Mouse (Mus musculus) olfactory bulb, adult 2 months (tissue): ENCODE measurements around the gene Nmb. TPM values are rescaled to one million over a fixed set of nuclear protein-coding genes. Genes with fewer than 3 reads are reported as not detected.

Source experiments
- H3K27ac ChIP-seq: fragments of 200-500 bp; 2 replicates; pipeline ENCODE4 v1.5.1; 2012; ENCODE audit warnings: low read depth, low read length; ENCODE audit not compliant: insufficient read depth
- H3K4me1 ChIP-seq: fragments of 200-500 bp; 2 replicates; pipeline ENCODE4 v1.6.1; 2012; ENCODE audit warnings: low read length; ENCODE audit not compliant: control insufficient read depth, insufficient read depth
- H3K4me3 ChIP-seq: fragments of 200-500 bp; 2 replicates; pipeline ENCODE4 v1.5.1; 2012; ENCODE audit warnings: mild to moderate bottlenecking, low read depth, low read length, moderate library complexity; ENCODE audit not compliant: insufficient read depth
- CTCF ChIP-seq: fragments of 200-500 bp; IDR thresholded peaks from 2 replicates; pipeline ENCODE4 v1.5.1; 2012; ENCODE audit warnings: low read depth, mild to moderate bottlenecking, low read length, moderate library complexity; ENCODE audit not compliant: insufficient read depth
- POLR2A ChIP-seq: fragments of 200-500 bp; IDR thresholded peaks from 2 replicates; pipeline ENCODE4 v1.6.1; 2012; ENCODE audit warnings: mild to moderate bottlenecking, low read depth, low read length, moderate library complexity; ENCODE audit not compliant: insufficient read depth
- WGBS: fragments of 180-500 bp; shearing (Covaris S2); methylation state at CpG from one replicate; pipeline ENCODE4 v1.1.7; 2018; 5-methylcytosine and 5-hydroxymethylcytosine counted together
- polyA plus RNA-seq: library from polyadenylated mRNA; stranded (reverse); fragments of >200 nt; gene quantifications from 2 replicates; pipeline ENCODE4 v1.2.4, GENCODE M21; 2012; ENCODE audit warnings: low replicate concordance; ENCODE audit not compliant: missing spikeins, insufficient read depth, insufficient read length

Gene Nmb
- polyA plus RNA-seq, 1 experiment = not detected

DNA sequence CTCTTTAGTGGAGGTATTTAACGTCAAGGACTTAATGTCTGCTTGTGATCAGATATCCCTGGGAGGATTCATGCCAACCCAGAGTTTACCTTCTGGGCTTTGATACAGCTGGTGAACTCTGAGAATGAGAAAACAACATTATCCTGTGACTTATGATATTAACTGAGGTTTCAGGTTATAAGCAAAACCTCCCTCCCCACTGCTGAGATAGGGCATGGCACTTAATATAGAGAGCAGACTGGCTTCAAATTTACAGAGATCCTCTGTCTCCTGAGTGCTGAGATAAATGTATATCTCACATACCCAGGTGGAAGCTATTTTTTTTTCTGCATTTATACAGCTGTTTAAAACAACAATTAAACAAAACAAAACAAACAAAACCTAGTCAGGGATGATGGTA, 27.9 kb upstream of the Nmb start:
- WGBS = 70% methylated on average over 1 of the region's 1 CpGs
- H3K4me1 ChIP-seq = no peaks in the 10 kb centered on the region
- H3K4me3 ChIP-seq = no peak overlapping the region
- no peak for TF ChIP-seq CTCF
- no peak for TF ChIP-seq POLR2A
- no peak overlapping the region for H3K27ac ChIP-seq

DNA sequence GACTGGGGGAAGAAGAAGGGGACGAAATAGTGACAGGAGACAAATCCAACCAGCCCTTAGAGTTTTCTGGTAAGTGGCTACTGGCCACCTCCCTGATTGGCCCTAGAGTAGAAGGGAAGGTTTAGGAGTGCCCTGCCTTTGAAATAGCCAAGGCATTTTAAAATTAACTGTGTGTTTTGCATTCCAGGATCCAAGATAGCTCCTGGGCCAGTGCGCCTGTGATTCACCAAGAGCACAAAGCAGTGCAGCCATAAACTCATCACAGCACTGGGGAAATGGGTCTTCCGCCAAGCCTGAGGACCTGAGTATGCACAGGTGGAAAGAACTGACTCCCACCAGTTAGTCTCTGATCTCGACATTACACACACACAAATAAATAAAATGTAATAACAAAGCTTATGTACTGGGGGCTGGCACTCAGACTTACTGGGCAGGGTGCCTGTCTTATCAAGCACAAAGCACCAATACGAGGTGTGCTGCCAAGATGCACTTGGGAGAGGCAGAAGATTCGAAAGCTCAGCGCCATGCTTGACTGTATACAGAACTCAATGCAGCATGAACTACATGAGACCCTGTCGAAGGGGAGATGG, 26.8 kb upstream of the Nmb start:
- no peak for TF ChIP-seq CTCF
- TF ChIP-seq POLR2A = no peak
- no peak overlapping the region for H3K27ac ChIP-seq

DNA sequence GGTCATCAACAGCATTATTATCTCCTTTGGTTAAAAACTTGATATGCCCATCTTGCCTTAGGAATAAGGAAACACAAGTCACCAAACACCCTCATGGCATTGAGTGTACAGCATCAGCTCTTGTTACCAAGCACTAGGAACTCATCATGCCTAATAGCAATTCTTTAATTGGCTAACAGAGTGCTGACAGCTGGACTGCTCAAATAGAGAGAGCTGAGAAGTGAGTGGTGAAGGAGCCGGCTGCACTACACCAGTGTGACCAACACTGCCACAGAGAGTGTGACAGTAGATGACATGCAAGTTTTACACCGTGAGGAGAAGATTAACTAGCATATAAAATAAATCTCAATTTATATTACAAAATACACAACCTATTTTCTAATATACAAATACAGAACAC, 18.3 kb upstream of the Nmb start:
- H3K4me3 ChIP-seq = no peak overlapping the region
- TF ChIP-seq POLR2A = no peak
- no peak for TF ChIP-seq CTCF
- WGBS = 88% methylated on average over 2 of the region's 2 CpGs

More for the DNA sequence above, 26.8 kb upstream of the Nmb start:
- Histone ChIP-seq H3K4me3 (no peak overlapping the region), H3K4me1 (no peaks in the 10 kb centered on the region)
- 70% methylated on average over 8 of the region's 8 CpGs for WGBS

DNA sequence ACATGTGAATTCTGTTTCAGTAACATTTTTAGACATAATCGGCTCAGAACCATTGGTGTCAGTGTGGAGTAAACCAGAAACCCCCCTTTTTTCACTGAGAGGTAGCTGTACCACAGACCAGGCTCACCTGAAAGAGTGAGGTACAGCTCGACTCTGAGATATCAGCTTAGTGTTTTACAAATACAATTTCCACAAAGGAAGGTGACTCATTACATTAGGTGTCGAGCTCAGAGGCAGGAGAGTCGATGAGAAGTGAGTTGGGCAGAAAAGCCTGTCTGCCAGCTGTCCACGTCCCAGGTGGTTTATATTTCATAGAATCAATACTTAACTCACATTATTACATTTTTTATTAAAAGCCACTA, 14.8 kb upstream of the Nmb start:
- no peaks in the 10 kb centered on the region for H3K4me1 ChIP-seq
- H3K4me3 ChIP-seq = no peak overlapping the region
- H3K27ac ChIP-seq = no peak overlapping the region
- 87% methylated on average over 5 of the region's 5 CpGs for WGBS
- TF ChIP-seq CTCF = no peak
- TF ChIP-seq POLR2A = no peak

More for the DNA sequence above, 18.3 kb upstream of the Nmb start:
- Histone ChIP-seq H3K27ac (no peak overlapping the region), H3K4me1 (no peaks in the 10 kb centered on the region)

DNA sequence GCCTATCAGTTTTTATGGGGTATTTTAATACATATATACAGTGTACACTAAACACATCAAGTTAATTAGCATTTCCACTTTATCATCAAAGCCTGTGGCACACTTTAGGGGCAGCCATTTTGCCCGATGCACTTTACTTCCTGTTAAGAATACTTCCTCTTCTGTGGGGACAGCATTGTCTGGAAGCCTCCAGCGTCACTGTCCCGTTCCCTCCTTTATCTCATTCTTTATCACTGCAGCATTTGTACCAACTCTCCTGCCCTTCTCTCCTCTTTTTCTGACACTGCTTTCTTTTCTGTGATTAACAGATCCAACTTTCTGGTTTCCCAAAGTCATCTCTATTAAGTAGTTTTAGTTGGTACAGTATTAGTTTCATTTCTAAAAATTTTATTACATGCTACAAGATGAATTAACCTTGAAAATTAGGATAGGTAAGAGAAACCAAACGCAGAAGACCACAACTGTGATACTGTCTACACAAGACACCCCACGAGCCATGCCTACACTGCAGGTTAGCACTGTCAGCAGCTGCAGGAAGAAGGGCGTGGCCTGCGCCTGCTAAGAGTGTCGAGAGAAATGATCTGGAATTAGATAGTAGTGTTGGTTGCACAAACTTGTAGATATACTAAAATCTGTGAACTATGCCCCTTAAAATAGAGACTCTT, 14.2 kb upstream of the Nmb start:
- H3K27ac ChIP-seq = no peak overlapping the region
- TF ChIP-seq POLR2A = no peak
- H3K4me1 ChIP-seq = no peaks in the 10 kb centered on the region
- 81% methylated on average over 8 of the region's 8 CpGs for WGBS
- H3K4me3 ChIP-seq = no peak overlapping the region

DNA sequence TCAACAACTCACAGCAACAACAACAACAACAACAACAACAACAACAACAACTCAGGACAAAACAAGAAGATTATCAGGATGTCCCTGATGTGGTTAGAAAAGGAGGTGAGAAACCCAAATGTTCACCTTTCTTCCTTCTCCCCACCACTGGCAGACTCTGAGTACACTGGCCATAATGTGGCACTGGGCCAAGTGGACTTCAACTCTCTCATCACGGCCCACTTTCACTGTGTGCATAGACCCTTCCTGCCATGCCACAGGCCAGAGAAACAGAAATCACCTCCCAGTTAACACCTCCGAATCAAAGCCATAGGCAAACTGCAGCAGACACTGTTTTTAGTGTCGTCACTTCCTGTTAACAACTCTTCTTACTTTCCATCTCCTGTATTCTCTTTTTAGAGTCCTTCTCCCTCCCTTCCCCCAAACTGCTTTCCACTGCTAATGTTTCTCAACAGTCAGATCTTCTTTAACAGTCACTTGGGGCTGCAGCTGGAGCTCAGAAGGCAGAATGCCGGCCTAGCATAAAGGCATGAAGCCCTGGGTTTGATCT, 13.1 kb upstream of the Nmb start:
- Histone ChIP-seq H3K4me3 (no peak overlapping the region), H3K27ac (no peak overlapping the region), H3K4me1 (no peaks in the 10 kb centered on the region)
- TF ChIP-seq CTCF (no peak), POLR2A (no peak)
- WGBS = 71% methylated on average over 4 of the region's 4 CpGs

DNA sequence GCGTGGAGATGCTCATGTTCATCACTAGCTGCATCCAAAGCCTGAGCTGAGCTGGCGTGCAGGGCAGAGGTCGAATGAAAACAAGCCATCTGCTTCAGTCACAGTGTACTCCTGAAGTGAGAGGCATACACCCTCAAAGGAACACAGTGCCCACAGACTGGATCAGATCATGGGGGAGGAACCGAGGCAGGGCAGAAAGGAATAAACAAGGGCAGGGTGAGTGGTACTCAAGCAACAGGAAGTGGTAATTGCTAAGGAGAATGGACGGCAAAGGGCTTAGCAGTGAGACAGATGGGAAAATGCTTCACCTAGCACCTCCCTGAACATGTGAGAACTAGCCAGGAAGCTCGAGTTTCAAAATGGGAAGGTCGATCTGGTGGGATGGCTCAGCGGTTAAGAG, 7.6 kb upstream of the Nmb start:
- H3K4me3 ChIP-seq = no peak overlapping the region
- 81% methylated on average over 8 of the region's 8 CpGs for WGBS
- TF ChIP-seq CTCF (no peak), POLR2A (no peak)
- peak overlapping the region; percentile 12; the same call in 1 of the 2 replicates for H3K27ac ChIP-seq
- H3K4me1 ChIP-seq = peaks cover 4% of the 10 kb centered on the region

DNA sequence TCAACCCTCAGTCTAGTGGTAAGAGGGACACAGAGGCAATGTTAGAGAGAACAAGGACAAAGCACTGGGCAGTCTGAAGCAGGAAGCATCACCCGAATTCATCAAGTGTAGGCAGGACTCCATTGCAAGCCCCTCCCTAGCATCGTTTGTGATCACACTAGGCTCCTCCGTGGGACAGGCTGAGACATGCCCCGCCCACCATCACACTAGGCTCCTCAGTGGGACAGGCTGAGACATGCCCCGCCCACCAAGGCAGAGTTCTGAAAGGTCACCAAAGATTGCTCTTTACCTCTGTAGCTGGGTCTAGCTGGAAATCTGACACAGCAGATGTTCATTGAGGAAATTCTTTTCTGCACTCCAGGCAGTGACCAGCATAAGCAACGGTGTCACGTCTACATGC, 6.2 kb upstream of the Nmb start:
- Histone ChIP-seq H3K27ac (no peak overlapping the region), H3K4me3 (no peak overlapping the region), H3K4me1 (peaks cover 4% of the 10 kb centered on the region)
- 74% methylated on average over 7 of the region's 7 CpGs for WGBS
- TF ChIP-seq CTCF (no peak), POLR2A (no peak)

DNA sequence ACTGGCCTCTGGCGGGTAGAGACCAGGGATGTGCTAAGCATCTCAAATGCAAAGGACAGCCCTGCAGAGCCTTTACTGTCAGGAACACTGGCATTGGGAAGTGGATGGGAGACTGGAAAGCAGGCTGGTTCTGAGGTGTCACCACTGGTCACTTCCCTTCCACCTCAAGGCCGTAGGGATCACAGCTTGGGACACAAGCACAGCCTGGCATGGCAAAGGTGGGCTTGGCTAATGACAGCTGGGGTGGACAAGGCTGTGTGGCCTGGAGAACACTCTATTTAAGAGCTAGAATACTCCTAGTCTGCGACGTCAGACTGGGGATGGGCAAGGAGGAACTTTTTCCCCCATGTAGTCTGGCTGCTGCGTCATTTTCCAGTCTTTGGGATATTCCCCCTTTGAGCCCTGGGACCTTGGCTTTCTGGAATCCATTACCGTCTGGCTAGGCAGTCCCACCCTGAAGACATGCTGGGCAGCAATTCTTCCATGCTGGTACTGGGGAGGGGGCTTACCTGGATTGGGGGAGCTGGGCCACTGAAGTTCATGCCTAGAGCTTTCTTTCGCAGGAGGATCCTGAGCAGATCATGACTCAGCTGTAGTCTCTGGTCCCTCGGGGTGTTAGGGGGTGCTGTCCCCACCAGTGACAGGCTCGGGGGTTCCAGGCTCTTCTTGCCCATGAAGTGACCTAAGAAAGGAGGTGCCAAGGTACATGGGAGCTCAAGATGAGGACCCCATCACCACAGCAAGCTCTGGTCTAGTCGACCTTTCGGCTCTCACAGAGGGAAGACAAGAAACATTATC, 1.1 kb downstream of the Nmb start:
- no peak overlapping the region for H3K27ac ChIP-seq
- H3K4me1 ChIP-seq = peaks cover 15% of the 10 kb centered on the region
- peak overlapping the region; percentile 5; the same call in 1 of the 2 replicates for H3K4me3 ChIP-seq
- TF ChIP-seq CTCF = no peak
- no peak for TF ChIP-seq POLR2A
- 83% methylated on average over 11 of the region's 11 CpGs for WGBS
